Mouse (Mus musculus): ENCODE measurements around the gene Gbp10. TPM values are rescaled to one million over a fixed set of nuclear protein-coding genes. Genes with fewer than 3 reads are reported as not detected.
"Not testable (repeated sequence)": the region's sequence is repeated elsewhere in the genome, so short reads cannot be mapped to it uniquely, and the experiment has no call there.

Gbp10 gene
- not detected in 2 replicates for polyA plus RNA-seq (2016; fragmentation: Nextera tagmentation; extraction: Ambion mirVana)

DNA sequence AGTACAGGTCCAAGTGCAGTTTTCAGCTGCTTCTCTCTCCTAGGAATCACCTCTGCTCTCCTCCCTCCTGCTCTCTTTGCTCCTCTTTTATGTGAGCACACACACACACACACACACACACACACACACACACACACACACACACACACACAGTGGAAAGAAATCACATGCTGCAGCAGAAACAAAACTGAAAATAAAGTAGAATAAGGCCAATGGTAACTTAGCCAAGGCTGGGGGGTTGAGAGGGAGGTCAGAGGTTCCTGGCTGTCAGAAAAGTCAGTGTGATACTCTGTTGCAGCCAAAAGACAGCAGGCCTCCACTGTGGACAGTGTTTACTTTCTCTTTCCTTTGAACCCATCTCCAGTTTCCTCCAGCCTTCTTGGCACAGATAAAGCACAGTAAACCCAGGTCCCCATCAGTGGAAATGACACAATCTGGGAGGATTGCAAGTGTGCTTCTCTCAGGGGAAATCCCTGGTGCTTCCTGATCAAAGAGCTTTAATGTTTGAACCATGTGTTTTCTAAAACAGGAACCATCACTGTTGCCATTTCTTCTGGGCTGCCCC lies at the start of gene Gbp10:
Gene Gbp10 (minus strand): TSS at position 51 of the 565 bp plus-strand sequence.
- H3K4me3 ChIP-seq (replicated peaks); H3K27ac ChIP-seq; H3K9me3 ChIP-seq; H3K36me3 ChIP-seq; H3K9ac ChIP-seq (replicated peaks); H3K27me3 ChIP-seq; ATAC-seq (ENCODE audit: insufficient number of reproducible peaks, insufficient read depth, low FRiP score, low TSS enrichment, low read depth); H3K4me1 ChIP-seq (replicated peaks); H3K4me2 ChIP-seq: not testable (repeated sequence)

DNA sequence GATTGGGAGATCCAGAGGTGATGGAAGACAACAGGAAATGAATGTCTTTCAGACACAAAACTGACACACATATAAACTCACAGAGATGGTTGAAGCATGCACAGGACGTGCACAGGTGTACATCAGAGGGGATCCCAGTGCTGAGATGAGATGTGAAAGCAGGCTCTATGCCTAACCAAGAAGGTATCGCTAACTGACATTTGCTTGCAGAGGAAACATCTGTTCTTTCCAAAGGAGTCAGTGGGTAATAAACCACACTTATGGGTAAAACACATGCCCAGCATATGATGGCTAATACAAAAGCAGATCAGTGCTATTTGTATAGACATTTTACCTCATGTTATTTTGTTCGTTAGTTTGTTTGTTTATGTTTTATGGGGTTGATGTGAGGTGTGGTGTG lies 21.3 kb upstream of the Gbp10 start:
- not testable (repeated sequence) for H3K9me3 ChIP-seq; ATAC-seq (ENCODE audit: insufficient number of reproducible peaks, insufficient read depth, low FRiP score, low TSS enrichment, low read depth); H3K27me3 ChIP-seq; H3K4me3 ChIP-seq (replicated peaks); H3K9ac ChIP-seq (replicated peaks); H3K4me2 ChIP-seq; H3K4me1 ChIP-seq (replicated peaks); H3K36me3 ChIP-seq; H3K27ac ChIP-seq
- WGBS: 75% methylated on average over 1 of the region's 3 CpGs

DNA sequence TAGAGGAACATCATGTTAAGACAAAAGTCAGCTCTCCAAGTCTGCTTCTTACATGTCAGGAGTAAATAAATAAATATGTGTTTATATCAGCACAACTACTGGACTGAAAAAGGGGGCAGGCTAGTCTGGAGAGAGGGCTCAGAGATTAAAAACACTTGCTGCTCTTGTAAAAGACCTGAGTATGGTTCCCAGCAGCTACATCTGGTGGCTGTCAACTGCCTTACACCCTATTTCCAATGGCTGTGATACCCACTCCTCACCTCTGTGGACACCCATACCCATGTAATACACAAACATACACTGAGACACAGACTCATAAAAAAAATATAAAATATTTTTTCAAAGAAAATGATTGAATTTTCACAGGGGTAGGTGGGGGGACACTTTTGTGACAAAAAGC lies 13.2 kb upstream of the Gbp10 start:
- no peak for ATAC-seq (ENCODE audit: insufficient number of reproducible peaks, insufficient read depth, low FRiP score, low TSS enrichment, low read depth)
- H3K27me3 ChIP-seq: no peaks in the 10 kb centered on the region
- no peak overlapping the region for H3K4me2 ChIP-seq
- H3K27ac ChIP-seq: no peak overlapping the region
- no peaks in the 10 kb centered on the region for H3K36me3 ChIP-seq
- no peak overlapping the region for H3K9ac ChIP-seq (replicated peaks)
- H3K9me3 ChIP-seq: no peaks in the 10 kb centered on the region
- H3K4me3 ChIP-seq (replicated peaks): no peak overlapping the region
- H3K4me1 ChIP-seq (replicated peaks): no peaks in the 10 kb centered on the region

DNA sequence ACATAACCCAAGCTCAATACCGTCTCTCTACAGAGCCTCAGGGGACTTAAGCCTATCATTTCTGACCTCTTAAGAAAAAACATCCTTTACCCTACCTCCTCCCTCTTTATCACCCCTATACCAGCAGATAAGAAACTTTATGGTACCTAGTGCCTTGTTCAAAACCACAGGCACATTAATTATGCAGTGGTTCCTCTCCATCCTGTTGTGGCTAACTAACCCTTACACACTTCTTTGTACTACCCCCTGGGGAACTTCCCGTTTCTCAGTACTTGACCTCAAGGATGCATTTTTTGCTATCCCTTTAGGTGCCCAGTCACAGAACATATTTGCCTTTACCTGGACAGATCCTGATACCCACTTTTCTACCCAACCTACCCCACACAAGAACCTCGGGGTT lies 5.4 kb upstream of the Gbp10 start:
- not testable (repeated sequence) for ATAC-seq (ENCODE audit: insufficient number of reproducible peaks, insufficient read depth, low FRiP score, low TSS enrichment, low read depth); H3K9ac ChIP-seq (replicated peaks); H3K4me1 ChIP-seq (replicated peaks); H3K9me3 ChIP-seq; H3K4me3 ChIP-seq (replicated peaks); H3K36me3 ChIP-seq; H3K27ac ChIP-seq; H3K4me2 ChIP-seq; H3K27me3 ChIP-seq
- WGBS: 80% methylated on average over 3 of the region's 3 CpGs

DNA sequence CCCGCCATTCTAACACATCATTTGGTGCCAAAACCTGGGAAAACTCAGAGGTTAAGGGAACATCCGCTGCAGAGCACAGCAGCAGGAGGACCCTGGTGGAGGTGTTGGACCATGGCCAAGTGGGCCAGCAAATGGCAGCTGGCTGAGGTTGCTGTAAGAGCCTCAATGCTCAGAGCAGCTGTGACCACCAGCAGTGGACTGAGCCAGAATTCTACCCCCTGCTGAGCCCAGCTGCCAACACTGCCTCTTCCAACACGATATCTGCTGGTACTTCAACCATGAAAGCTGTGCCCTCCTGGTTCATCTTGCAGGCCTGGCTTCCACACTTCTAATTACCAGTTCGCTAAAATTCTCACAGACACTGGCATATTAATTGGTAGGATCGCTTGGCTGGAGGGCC lies 1.6 kb upstream of the Gbp10 start:
- H3K4me1 ChIP-seq (replicated peaks); H3K27ac ChIP-seq; H3K4me3 ChIP-seq (replicated peaks); H3K4me2 ChIP-seq; H3K27me3 ChIP-seq; H3K9me3 ChIP-seq; ATAC-seq (ENCODE audit: insufficient number of reproducible peaks, insufficient read depth, low FRiP score, low TSS enrichment, low read depth); H3K9ac ChIP-seq (replicated peaks); H3K36me3 ChIP-seq: not testable (repeated sequence)
- WGBS: 77% methylated on average over 5 of the region's 5 CpGs

DNA sequence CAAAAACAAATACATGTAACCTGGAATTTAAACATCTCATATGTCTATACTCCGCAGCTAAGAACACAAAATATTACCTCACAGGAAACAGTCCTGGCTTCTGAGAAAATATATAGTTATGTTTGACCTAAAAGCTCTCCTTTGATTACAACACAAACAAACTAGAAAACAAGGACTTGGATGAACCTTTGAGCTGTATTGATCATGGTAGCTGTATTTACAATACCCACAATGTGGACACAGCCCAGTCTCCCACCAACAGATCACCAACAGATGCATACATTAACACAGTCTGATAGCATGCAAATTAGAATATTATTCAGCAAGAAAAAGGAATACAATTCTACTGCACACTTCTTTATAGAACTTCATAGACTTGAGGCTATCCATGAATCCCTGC lies 931 bp downstream of the Gbp10 start:
- H3K9ac ChIP-seq (replicated peaks); H3K36me3 ChIP-seq; H3K9me3 ChIP-seq; H3K27ac ChIP-seq; H3K4me1 ChIP-seq (replicated peaks); H3K4me2 ChIP-seq; H3K4me3 ChIP-seq (replicated peaks); H3K27me3 ChIP-seq; ATAC-seq (ENCODE audit: insufficient number of reproducible peaks, insufficient read depth, low FRiP score, low TSS enrichment, low read depth): not testable (repeated sequence)
- 90% methylated on average over 1 of the region's 1 CpGs for WGBS

DNA sequence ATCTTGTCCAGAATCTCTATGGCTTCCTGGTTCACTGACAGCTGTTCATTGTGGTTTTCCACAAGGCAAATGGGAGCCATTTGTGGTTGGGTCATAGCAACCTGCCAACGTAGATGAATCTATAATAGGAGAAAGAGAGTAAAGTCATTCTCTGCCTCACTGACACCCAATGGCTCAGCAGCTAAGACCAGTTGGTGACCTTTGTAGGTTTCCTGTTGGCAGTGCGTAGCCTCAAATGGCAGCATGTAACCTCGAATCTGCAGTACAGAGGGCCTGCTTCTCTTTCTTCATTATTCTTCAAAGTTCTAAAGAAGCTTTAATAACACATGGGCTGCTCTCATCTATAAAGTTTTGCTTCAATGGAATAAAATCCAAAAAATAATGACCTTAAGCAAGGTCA lies 3.3 kb downstream of the Gbp10 start:
- not testable (repeated sequence) for H3K4me2 ChIP-seq; ATAC-seq (ENCODE audit: insufficient number of reproducible peaks, insufficient read depth, low FRiP score, low TSS enrichment, low read depth); H3K4me1 ChIP-seq (replicated peaks); H3K36me3 ChIP-seq; H3K27me3 ChIP-seq; H3K9ac ChIP-seq (replicated peaks); H3K27ac ChIP-seq; H3K9me3 ChIP-seq; H3K4me3 ChIP-seq (replicated peaks)
- WGBS: 85% methylated on average over 3 of the region's 3 CpGs

DNA sequence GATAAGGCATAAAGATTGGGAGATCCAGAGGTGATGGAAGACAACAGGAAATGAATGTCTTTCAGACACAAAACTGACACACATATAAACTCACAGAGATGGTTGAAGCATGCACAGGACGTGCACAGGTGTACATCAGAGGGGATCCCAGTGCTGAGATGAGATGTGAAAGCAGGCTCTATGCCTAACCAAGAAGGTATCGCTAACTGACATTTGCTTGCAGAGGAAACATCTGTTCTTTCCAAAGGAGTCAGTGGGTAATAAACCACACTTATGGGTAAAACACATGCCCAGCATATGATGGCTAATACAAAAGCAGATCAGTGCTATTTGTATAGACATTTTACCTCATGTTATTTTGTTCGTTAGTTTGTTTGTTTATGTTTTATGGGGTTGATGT lies 30.4 kb downstream of the Gbp10 start:
- not testable (repeated sequence) for ATAC-seq (ENCODE audit: insufficient number of reproducible peaks, insufficient read depth, low FRiP score, low TSS enrichment, low read depth); H3K4me3 ChIP-seq (replicated peaks); H3K27me3 ChIP-seq; H3K36me3 ChIP-seq; H3K27ac ChIP-seq; H3K4me2 ChIP-seq; H3K9me3 ChIP-seq; H3K9ac ChIP-seq (replicated peaks); H3K4me1 ChIP-seq (replicated peaks)
- no CpG with 5 or more reads among the region's 3 CpGs for WGBS

DNA sequence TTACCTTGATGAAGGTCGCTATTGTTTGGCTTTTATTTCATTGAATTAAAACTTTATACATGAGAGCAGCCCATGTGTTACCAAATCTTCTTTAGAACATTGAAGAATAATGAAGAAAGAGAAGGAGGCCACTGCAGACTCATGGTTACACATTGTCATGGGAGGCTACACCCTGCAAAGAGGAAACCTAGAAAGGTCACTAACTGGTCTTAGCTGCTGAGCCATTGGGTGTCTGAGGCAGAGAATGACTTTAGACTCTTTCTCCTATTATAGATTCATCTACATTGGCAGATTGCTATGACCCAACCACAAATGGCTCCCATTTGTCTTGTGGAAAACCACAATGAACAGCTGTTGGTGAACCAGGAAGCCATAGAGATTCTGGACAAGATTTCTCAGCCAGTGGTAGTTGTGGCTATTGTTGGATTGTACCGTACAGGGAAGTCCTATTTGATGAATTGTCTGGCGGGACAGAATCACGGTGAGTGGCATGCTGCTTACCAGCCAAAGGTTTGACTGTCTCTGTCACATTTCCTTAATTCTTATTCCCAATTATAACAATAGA lies 38.5 kb downstream of the Gbp10 start:
- not testable (repeated sequence) for H3K4me3 ChIP-seq (replicated peaks); ATAC-seq (ENCODE audit: insufficient number of reproducible peaks, insufficient read depth, low FRiP score, low TSS enrichment, low read depth); H3K9me3 ChIP-seq; H3K4me2 ChIP-seq; H3K4me1 ChIP-seq (replicated peaks); H3K27me3 ChIP-seq; H3K9ac ChIP-seq (replicated peaks); H3K27ac ChIP-seq; H3K36me3 ChIP-seq
- 91% methylated on average over 4 of the region's 4 CpGs for WGBS

DNA sequence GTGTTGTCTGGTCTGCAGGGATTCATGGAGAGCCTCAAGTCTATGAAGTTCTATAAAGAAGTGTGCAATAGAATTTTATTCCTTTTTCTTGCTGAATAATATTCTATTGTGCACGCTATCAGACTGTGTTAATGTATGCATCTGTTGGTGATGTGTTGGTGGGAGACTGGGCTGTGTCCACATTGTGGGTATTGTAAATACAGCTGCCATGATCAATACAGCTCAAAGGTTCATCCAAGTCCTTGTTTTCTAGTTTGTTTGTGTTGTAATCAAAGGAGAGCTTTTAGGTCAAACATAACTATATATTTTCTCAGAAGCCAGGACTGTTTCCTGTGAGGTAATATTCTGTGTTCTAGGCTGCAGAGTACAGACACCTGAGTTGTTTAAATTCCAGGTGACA lies 40.2 kb downstream of the Gbp10 start:
- 95% methylated on average over 1 of the region's 1 CpGs for WGBS
- H3K9me3 ChIP-seq; H3K9ac ChIP-seq (replicated peaks); H3K4me1 ChIP-seq (replicated peaks); H3K4me2 ChIP-seq; ATAC-seq (ENCODE audit: insufficient number of reproducible peaks, insufficient read depth, low FRiP score, low TSS enrichment, low read depth); H3K27me3 ChIP-seq; H3K4me3 ChIP-seq (replicated peaks); H3K27ac ChIP-seq; H3K36me3 ChIP-seq: not testable (repeated sequence)

DNA sequence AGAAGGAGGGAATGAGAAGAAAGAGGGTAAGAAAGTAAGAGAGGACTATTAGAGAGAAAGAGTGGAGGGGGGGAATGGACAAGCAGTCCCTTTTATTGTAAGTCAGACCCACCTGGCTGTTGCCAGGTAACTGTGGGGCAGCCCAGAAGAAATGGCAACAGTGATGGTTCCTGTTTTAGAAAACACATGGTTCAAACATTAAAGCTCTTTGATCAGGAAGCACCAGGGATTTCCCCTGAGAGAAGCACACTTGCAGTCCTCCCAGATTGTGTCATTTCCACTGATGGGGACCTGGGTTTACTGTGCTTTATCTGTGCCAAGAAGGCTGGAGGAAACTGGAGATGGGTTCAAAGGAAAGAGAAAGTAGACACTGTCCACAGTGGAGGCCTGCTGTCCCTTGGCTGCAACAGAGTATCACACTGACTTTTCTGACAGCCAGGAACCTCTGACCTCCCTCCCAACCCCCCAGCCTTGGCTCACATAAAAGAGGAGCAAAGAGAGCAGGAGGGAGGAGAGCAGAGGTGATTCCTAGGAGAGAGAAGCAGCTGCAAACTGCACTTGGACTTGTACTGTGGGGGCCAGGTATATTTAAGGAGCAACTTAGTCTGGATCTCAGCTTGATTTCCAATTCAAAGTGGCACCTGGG lies 41.3 kb downstream of the Gbp10 start:
- H3K27me3 ChIP-seq; H3K4me2 ChIP-seq; H3K9me3 ChIP-seq; H3K36me3 ChIP-seq; H3K4me3 ChIP-seq (replicated peaks); ATAC-seq (ENCODE audit: insufficient number of reproducible peaks, insufficient read depth, low FRiP score, low TSS enrichment, low read depth); H3K9ac ChIP-seq (replicated peaks); H3K4me1 ChIP-seq (replicated peaks); H3K27ac ChIP-seq: not testable (repeated sequence)

DNA sequence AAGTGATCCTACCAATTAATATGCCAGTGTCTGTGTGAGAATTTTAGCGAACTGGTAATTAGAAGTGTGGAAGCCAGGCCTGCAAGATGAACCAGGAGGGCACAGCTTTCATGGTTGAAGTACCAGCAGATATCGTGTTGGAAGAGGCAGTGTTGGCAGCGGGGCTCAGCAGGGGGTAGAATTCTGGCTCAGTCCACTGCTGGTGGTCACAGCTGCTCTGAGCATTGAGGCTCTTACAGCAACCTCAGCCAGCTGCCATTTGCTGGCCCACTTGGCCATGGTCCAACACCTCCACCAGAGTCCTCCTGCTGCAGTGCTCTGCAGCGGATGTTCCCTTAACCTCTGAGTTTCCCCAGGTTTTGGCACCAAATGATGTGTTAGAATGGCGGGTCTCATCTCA lies 43.0 kb downstream of the Gbp10 start:
- H3K4me3 ChIP-seq (replicated peaks); H3K27me3 ChIP-seq; H3K36me3 ChIP-seq; H3K4me2 ChIP-seq; ATAC-seq (ENCODE audit: insufficient number of reproducible peaks, insufficient read depth, low FRiP score, low TSS enrichment, low read depth); H3K9ac ChIP-seq (replicated peaks); H3K9me3 ChIP-seq; H3K4me1 ChIP-seq (replicated peaks); H3K27ac ChIP-seq: not testable (repeated sequence)
- WGBS: 91% methylated on average over 5 of the region's 5 CpGs
